Mouse (Mus musculus) left cerebral cortex, postnatal 4 days (tissue): ENCODE measurements around the gene Hhat. TPM values are rescaled to one million over a fixed set of nuclear protein-coding genes. Genes with fewer than 3 reads are reported as not detected.

Experiments
- DNase-seq: peaks from one replicate; pipeline ENCODE4 v3.0.0-alpha.2; 2022
- intact Hi-C: fragments of 180-260 bp; cut with DNase I; formaldehyde crosslinking; loops from one replicate; pipeline ENCODE4 v1.15.1; 2025
- total RNA-seq, 2 experiments: library from RNA; stranded (reverse); gene quantifications; 2 replicates each; pipeline ENCODE4 v1.2.3; 2021

Gene Hhat
- total RNA-seq, 2 experiments from 2014 or later: 3.1 to 3.5 TPM

- intact Hi-C loops: no loop called here
- peak; percentile 13 for DNase-seq
Observed at GRCm38 (mm10) chr1:192451722-192452121, 319.3 kb downstream of the Hhat start.

- intact Hi-C loops: no loop called here
Observed at GRCm38 (mm10) chr1:192450425-192450824, 320.6 kb downstream of the Hhat start.

DNA sequence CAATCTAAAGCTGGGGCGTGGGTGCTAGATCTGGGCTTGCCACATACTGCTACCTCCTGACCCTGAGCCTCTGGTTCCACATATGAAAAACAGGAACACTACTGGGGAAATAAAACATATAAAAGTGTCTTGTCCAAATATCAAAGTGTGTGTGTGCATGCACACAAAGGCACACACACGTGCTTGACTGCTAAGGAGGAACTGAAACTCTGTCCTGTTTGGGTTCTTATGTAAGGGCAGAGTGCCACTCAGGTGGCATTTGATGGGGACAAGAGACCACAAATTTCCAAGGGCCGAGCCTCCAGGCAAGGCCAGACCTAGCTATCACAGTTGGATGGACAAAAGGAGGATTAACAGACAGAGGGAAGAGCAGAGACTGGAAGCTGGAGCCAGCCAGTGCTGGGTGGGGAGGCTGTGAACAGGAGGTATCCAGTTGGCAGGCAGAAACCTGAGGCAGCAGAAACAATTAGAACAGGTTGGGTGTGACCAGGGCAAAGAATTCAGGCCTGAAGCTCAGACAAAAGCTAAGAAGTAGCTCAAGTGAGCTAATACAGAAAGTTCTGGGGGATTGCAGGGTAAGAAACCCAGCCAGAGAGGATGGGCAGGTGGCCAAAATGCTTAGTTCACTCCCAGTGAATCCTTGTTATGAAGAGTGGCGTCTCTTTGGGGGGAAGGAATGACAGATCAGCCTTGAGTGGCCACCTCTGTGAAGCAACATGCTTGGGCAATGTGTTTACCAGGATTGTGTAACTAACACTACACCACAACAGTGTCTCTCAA lies 321.3 kb downstream of the Hhat start:
- peak; percentile 36 for DNase-seq
- intact Hi-C loops: no loop called here

More at GRCm38 (mm10) chr1:192450425-192450824, 320.6 kb downstream of the Hhat start:
- no peak for DNase-seq

GRCm38 (mm10) chr1:192448512-192448911 lies 322.5 kb downstream of the Hhat start:
- no peak for DNase-seq
- intact Hi-C loops: no loop called here

- intact Hi-C loops: no loop called here
- DNase-seq: no peak
Observed at GRCm38 (mm10) chr1:192447666-192448065, 323.4 kb downstream of the Hhat start.

Other genes with a start within 250 kb of the Hhat start
- gene Sertad4, start 84.5 kb upstream of the Hhat start, total RNA-seq: 10 to 100 TPM; 36.7 to 39.6 TPM